Mouse (Mus musculus) olfactory bulb, adult 2 months (tissue): Measurements from ENCODE around the gene Slc22a5. TPM values are rescaled to one million over a fixed set of nuclear protein-coding genes. Genes with fewer than 3 reads are reported as not detected.
"Not testable (repeated sequence)": the region's sequence is repeated elsewhere in the genome, so short reads cannot be mapped to it uniquely, and the experiment has no call there.

Experiments used
- H3K27ac ChIP-seq: fragments of 200-500 bp; 2 replicates; pipeline ENCODE4 v1.5.1; 2012; ENCODE audit warnings: low read depth, low read length; ENCODE audit not compliant: insufficient read depth
- H3K4me1 ChIP-seq: fragments of 200-500 bp; 2 replicates; pipeline ENCODE4 v1.6.1; 2012; ENCODE audit warnings: low read length; ENCODE audit not compliant: control insufficient read depth, insufficient read depth
- H3K4me3 ChIP-seq: fragments of 200-500 bp; 2 replicates; pipeline ENCODE4 v1.5.1; 2012; ENCODE audit warnings: mild to moderate bottlenecking, low read depth, low read length, moderate library complexity; ENCODE audit not compliant: insufficient read depth
- CTCF ChIP-seq: fragments of 200-500 bp; IDR thresholded peaks from 2 replicates; pipeline ENCODE4 v1.5.1; 2012; ENCODE audit warnings: low read depth, mild to moderate bottlenecking, low read length, moderate library complexity; ENCODE audit not compliant: insufficient read depth
- POLR2A ChIP-seq: fragments of 200-500 bp; IDR thresholded peaks from 2 replicates; pipeline ENCODE4 v1.6.1; 2012; ENCODE audit warnings: mild to moderate bottlenecking, low read depth, low read length, moderate library complexity; ENCODE audit not compliant: insufficient read depth
- WGBS: fragments of 180-500 bp; shearing (Covaris S2); methylation state at CpG from one replicate; pipeline ENCODE4 v1.1.7; 2018; 5-methylcytosine and 5-hydroxymethylcytosine counted together
- polyA plus RNA-seq: library from polyadenylated mRNA; stranded (reverse); fragments of >200 nt; gene quantifications from 2 replicates; pipeline ENCODE4 v1.2.4, GENCODE M21; 2012; ENCODE audit warnings: low replicate concordance; ENCODE audit not compliant: missing spikeins, insufficient read depth, insufficient read length

Slc22a5 gene
- not detected in 2 replicates for polyA plus RNA-seq

DNA sequence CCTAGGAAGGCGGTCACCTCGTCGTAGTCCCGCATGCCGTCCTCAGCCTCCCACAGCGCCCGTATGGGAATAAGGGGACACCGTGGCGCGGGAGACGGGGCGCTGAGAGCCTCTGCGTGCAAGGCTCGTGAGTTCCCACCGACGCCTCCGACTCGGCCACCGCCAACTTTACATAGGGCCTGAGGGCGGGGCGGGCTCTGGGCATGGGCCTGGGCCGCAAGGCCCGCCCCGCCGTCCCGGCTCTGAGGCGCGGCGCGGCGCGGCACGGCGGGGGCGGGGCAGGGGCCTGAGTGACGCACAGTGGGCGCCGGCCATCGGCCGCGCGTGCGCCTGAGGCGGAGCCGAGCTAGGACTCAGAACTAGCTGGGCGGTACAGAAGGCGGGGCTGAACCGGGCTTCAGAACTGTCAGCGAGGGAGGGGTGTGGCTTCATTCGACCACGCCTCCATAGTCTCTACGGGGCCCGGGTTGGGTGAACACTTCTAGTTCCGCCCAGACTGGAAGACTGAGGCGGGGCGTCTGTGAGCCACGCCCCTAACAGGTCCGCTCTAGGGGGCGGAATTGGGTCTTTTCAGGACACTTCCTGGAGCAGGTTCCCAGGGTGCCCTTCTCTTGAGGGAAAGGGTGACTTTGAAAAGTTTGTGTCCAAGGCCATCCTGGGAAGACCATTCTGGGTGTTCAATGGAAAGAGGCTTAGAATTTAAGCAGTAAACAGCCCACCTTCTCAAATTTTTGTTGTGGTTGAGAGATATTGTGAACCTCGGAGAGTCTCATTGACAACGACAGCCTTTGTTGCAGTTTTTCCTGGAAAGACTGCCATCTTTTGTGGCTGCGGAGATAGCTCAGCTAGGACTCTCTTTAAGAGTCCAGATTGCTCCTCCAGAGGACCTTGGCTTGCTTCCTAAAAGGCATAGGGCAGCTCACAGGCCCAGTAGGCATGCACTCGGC lies at the start of gene Slc22a5:
Slc22a5 (minus strand) TSS at position 156 of the 947 bp plus-strand sequence.
- Histone ChIP-seq H3K4me1 (peaks cover 5% of the 10 kb centered on the region), H3K4me3 (peak within 1 kb of the TSS; percentile 62), H3K27ac (0 out of 2 replicates have a peak within 1 kb of the TSS, but pooled peaks have one; percentile 19)
- TF ChIP-seq POLR2A, result peak; percentile 39
- no peak for TF ChIP-seq CTCF
- WGBS, result 1% methylated on average over 63 of the region's 63 CpGs

DNA sequence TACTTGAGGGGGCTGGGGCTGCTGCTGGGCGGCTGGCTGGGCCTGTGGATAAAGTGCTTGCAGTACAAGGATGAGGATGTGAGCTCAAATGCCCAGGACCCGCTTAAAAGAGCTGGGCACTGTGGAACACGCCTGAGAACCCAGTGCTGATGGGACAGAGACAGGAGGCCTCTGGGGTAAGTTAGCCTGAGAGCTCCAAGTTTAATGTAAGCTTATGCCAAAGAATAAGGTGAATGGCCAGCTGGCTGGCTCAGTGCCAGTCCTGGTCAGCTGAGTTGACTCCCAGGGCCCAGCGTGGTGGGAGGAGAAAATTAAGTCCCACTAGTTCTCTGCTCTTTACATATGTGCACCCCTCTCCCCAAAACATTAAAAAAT lies 40.5 kb upstream of the Slc22a5 start:
- WGBS, result 67% methylated on average over 4 of the region's 4 CpGs
- H3K4me3 ChIP-seq, H3K4me1 ChIP-seq, H3K27ac ChIP-seq: not testable (repeated sequence)

DNA sequence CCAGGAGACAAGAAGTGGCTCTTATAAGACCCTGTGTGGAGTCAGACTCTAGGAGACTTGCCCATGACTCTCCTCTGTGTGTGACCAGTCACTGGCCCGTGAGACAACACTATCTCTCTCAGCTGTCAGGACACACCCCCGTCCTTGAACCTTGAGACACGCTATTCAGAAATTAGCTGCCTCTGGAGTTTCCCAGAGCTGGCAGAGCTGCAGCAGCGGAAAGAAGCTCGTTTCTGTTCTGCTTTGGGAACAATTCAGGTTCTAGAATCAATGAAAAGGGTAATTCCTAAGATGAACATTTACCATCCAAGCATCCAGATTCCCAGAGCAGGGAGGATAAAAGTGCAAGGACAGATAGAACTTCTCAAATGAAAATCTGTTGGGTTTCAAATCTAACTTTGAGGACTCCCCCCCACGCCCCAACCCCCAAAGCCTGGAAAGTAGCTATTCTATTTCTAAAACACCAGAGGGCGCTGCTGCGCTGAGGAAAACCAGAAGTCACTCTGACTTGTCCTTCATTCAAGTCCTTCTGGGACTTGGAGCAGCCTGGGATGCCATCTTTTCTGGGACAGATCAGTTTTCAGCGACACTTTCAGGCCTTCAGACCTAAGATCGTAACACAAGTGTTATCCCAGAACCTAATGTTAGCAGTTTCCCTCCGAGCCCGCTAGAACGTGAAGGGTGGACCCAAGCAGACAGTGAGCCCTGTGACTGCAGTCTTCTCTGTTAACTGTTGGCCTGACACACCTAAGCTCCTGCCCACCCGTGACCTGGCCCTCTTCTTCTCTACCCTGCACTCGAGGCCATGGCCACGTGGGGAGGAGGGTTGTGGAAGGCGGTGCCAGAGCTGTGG lies 39.9 kb upstream of the Slc22a5 start:
- Histone ChIP-seq H3K4me3 (no peak overlapping the region), H3K4me1 (peaks cover 5% of the 10 kb centered on the region; the same call in 1 of the 2 replicates), H3K27ac (no peak overlapping the region)
- 30% methylated on average over 17 of the region's 17 CpGs for WGBS
- TF ChIP-seq POLR2A (no peak), CTCF (0 out of 2 replicates have a peak, but pooled peaks have one; percentile 9)

DNA sequence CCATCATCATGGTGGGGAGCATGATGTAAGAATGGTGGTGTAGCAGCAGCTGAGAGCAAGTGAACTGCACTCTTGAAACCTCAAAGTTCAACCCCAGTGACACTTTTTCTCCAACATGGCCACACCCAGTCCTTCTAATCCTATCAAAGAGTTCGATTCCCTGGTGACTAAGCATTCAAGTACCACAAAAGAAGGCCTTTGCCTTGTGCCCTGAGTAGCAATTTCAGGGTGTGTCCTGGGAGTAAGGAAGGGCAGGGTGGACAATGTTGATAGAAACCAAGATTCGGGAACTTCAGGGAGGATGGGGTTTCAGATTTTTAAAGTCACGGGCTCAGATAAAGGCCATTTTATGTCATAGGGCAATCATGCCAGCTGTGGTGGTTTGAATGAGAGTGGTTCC lies 38.3 kb upstream of the Slc22a5 start:
- H3K4me3 ChIP-seq, result no peak overlapping the region
- no peak overlapping the region for H3K27ac ChIP-seq
- TF ChIP-seq POLR2A (no peak), CTCF (no peak)
- H3K4me1 ChIP-seq, result peaks cover 5% of the 10 kb centered on the region; the same call in 1 of the 2 replicates
- WGBS, result 86% methylated on average over 3 of the region's 3 CpGs

DNA sequence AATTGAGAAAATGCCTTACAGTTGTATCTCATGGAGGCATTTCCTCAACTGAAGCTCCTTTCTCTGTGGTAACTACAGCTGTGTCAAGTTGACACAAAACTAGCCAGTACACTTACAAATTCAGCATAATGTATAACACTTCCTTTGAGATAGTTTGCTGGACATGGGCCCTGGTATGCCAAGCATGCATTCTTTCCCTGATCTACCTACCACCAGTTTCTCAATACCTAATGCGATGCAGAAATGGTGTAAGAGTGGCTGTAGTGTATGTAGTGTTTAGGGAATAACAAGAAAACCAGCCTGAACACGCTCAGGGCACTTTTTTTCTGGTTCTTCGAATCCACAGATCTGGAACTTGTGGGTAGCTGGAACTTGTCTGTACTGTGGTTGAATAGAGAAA lies 37.1 kb upstream of the Slc22a5 start:
- no peak for TF ChIP-seq CTCF
- Histone ChIP-seq H3K27ac (no peak overlapping the region), H3K4me3 (no peak overlapping the region), H3K4me1 (peaks cover 5% of the 10 kb centered on the region; the same call in 1 of the 2 replicates)
- WGBS, result 78% methylated on average over 3 of the region's 3 CpGs

DNA sequence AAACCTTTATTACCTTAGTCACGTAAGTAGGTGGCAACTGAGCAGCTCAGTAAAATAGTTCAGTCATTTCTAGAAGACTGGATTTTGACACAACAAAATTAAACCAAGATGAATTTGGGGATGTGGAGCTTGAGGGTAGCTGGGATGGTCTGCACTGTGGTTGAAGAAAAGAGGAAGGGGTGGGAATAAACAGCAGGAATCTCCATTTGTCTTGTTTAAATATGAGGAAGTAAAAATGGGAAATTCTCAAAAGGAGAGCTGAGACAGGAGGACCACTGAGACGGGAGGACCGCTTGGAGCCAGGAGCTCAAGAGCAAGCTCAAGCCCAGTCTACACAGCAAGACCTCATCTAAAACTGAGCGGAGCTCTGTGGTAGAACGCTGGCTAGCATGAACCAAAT lies 34.8 kb upstream of the Slc22a5 start:
- H3K4me3 ChIP-seq, result no peak overlapping the region
- TF ChIP-seq POLR2A, result no peak
- TF ChIP-seq CTCF, result no peak
- H3K4me1 ChIP-seq, result no peaks in the 10 kb centered on the region
- 98% methylated on average over 5 of the region's 5 CpGs for WGBS
- H3K27ac ChIP-seq, result no peak overlapping the region

DNA sequence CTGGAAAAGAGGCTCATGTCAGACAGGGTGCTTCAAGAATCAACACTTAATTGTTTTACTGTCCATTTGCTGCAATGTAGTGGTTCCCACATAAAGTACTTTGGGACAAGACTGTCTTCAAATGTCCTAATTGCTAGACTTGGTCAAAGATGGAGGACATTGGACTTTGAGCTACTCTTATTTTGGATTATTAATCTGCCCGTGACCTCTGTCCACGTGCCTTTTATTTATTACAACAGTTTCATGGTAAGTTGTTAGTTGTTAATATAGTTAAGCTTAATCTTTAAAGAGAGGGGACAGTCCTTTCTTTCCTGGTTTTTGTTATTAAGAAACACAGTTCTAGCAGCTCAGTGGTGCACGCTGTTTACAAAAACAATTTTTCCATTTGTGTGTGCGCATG lies 27.4 kb upstream of the Slc22a5 start:
- WGBS, result 95% methylated on average over 4 of the region's 4 CpGs

DNA sequence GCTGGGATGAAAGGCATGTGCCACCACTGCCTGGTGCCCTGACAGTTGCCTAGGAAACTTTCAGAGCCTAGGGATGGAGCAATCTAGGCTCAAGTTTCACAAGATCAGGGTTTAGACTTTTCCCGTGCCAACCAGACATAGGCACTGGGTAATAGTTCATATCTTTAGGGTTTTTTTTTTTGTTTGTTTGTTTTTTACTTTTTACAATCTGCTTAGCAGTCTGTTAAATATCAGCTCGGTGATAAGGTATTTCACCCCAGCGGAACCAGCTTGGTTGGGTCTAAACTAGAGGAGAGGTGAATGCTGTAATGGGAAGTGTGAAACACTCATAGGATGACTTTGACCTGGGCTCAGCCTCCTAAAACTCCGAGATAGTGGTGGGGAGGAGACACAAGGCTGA lies 19.6 kb upstream of the Slc22a5 start:
- H3K4me3 ChIP-seq, result no peak overlapping the region
- no peak for TF ChIP-seq POLR2A
- no peak for TF ChIP-seq CTCF
- H3K4me1 ChIP-seq, result no peaks in the 10 kb centered on the region
- H3K27ac ChIP-seq, result no peak overlapping the region
- 89% methylated on average over 4 of the region's 4 CpGs for WGBS

More for the DNA sequence above, 27.4 kb upstream of the Slc22a5 start:
- H3K4me1 ChIP-seq, result no peaks in the 10 kb centered on the region
- H3K4me3 ChIP-seq, result no peak overlapping the region
- TF ChIP-seq POLR2A (no peak), CTCF (no peak)
- no peak overlapping the region for H3K27ac ChIP-seq

DNA sequence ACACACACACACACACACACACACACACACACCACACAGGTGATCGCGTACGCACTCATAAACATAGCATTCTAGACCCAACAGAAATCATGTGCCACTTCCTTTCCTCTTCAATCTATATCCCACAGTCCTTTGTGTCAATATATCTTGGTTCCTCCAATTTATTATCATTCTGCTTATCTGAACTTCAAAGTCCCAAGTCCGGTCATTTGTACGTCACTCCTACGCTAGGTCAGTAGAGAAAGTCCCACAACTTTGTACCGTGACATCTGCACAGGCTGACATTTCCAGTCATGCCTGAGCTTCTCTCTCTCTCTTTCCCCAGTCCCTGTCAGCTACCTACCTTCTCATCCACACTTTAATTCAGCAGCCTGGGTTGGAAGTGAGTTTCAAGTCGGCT lies 17.2 kb upstream of the Slc22a5 start:
- no peaks in the 10 kb centered on the region for H3K4me1 ChIP-seq
- no peak for TF ChIP-seq CTCF
- no peak for TF ChIP-seq POLR2A
- H3K27ac ChIP-seq, result no peak overlapping the region
- H3K4me3 ChIP-seq, result no peak overlapping the region
- 93% methylated on average over 8 of the region's 8 CpGs for WGBS
